8 mouse cellular contexts compared by ENCODE assay signal in genomic region chr11:50421461-50421860, GRCm38 (mm10). TPM values are rescaled to one million over a fixed set of nuclear protein-coding genes. Genes with fewer than 3 reads are reported as not detected.
DNase-seq lines count a peak whose midpoint lies in the region; ATAC-seq and TF ChIP-seq lines count a peak whose summit lies in the region.

No protein-coding gene starts in this region.

- no peak for TF ChIP-seq CTCF in left cerebral cortex, adult 2 months (IDR thresholded peaks at IDR 0.05)
- TF ChIP-seq CTCF in intestine, postnatal 0 days (IDR thresholded peaks at IDR 0.05; ENCODE audit: low read depth), result no peak

- intact Hi-C loops in left cerebral cortex, adult 2 months (cut with DNase I), result no loop called here
- intact Hi-C loops in left cerebral cortex, postnatal 25 days (cut with DNase I), result no loop called here
- intact Hi-C loops in left cerebral cortex, postnatal 4 days (cut with DNase I), result no loop called here

- 0 out of 2 replicates have a peak, but pooled peaks have one; percentile 10 for ATAC-seq in erythroid progenitor cell, adult 5-6 weeks (replicated peaks; ENCODE audit: low FRiP score, poor library complexity, severe bottlenecking)
- ATAC-seq in intestine, postnatal 0 days, result no peak
- ATAC-seq in neural tube, embryonic 13.5 days (ENCODE audit: low read depth), result peak; percentile 62

- no peak overlapping the region for H3K27ac ChIP-seq in left cerebral cortex, adult 2 months
- H3K27ac ChIP-seq in intestine, postnatal 0 days (ENCODE audit: low read depth, low read length), result no peak overlapping the region
- H3K27ac ChIP-seq in neural tube, embryonic 13.5 days (replicated peaks), result peak overlapping the region; percentile 87; the same call in 1 of the 2 replicates

- no peaks in the 10 kb centered on the region for H3K9me3 ChIP-seq in intestine, postnatal 0 days (ENCODE audit: control insufficient read depth)
- H3K9me3 ChIP-seq in neural tube, embryonic 13.5 days, result no peaks in the 10 kb centered on the region

- peak overlapping the region; percentile 64 for H3K4me2 ChIP-seq in intestine, postnatal 0 days (replicated peaks; ENCODE audit: low read depth)
- peak overlapping the region; percentile 71 for H3K4me2 ChIP-seq in neural tube, embryonic 13.5 days

- H3K9ac ChIP-seq in intestine, postnatal 0 days (ENCODE audit: low read depth, low read length), result no peak overlapping the region
- peak overlapping the region; percentile 64 for H3K9ac ChIP-seq in neural tube, embryonic 13.5 days

- no peak for DNase-seq in left cerebral cortex, adult 2 months (ENCODE audit: extremely low spot score in 1 of 2, low spot score in 2 of 2)
- no peak for DNase-seq in left cerebral cortex, postnatal 25 days (ENCODE audit: low spot score in 2 of 2)
- DNase-seq in layer of hippocampus, adult 9-11 months, result no peak
- DNase-seq in left cerebral cortex, postnatal 4 days, result no peak
- DNase-seq in frontal cortex, postnatal 25 days (ENCODE audit: low spot score in 2 of 2), result no peak

- H3K4me1 ChIP-seq in intestine, postnatal 0 days (replicated peaks; ENCODE audit: control insufficient read depth, insufficient read depth, low read length), result no peaks in the 10 kb centered on the region
- H3K4me1 ChIP-seq in neural tube, embryonic 13.5 days (replicated peaks), result peaks cover 13% of the 10 kb centered on the region

- no peaks in the 10 kb centered on the region for H3K27me3 ChIP-seq in intestine, postnatal 0 days (replicated peaks; ENCODE audit: control insufficient read depth, insufficient read depth, low read length)
- H3K27me3 ChIP-seq in neural tube, embryonic 13.5 days, result no peaks in the 10 kb centered on the region

- H3K36me3 ChIP-seq in intestine, postnatal 0 days (ENCODE audit: control insufficient read depth, insufficient read depth), result peaks cover 24% of the 10 kb centered on the region
- peaks cover 28% of the 10 kb centered on the region for H3K36me3 ChIP-seq in neural tube, embryonic 13.5 days

- 50% methylated on average over 5 of the region's 5 CpGs for WGBS in intestine, postnatal 0 days
- WGBS in neural tube, embryonic 13.5 days, result 47% methylated on average over 5 of the region's 5 CpGs

- H3K4me3 ChIP-seq in left cerebral cortex, adult 2 months, result peak overlapping the region; percentile 33
- peak overlapping the region; percentile 21; the same call in 1 of the 2 replicates for H3K4me3 ChIP-seq in intestine, postnatal 0 days (ENCODE audit: low read depth, low read length)
- H3K4me3 ChIP-seq in neural tube, embryonic 13.5 days, result peak overlapping the region; percentile 40

RNA-seq across cellular contexts. Expression of gene Rufy1, which starts 9.5 kb away (rescaled TPM):
- 10 to 100 TPM; 26.2 to 27.0 TPM for total RNA-seq in left cerebral cortex, adult 2 months (2021)
- total RNA-seq in left cerebral cortex, postnatal 25 days (2021), result 10 to 100 TPM; 25.4 to 27.8 TPM
- 13.4 and 13.7 TPM in 2 replicates for total RNA-seq in erythroid progenitor cell, adult 5-6 weeks (2015; ENCODE audit: low replicate concordance)
- 8.6 and 10.3 TPM in 2 replicates for total RNA-seq in erythroid progenitor cell, adult 5-6 weeks (2017; ENCODE audit: low replicate concordance)
- 19.1 and 21.1 TPM in 2 replicates for polyA plus RNA-seq in intestine, postnatal 0 days (2015; fragmentation: Nextera tagmentation; extraction: Ambion mirVana)
- 26.5 and 28.4 TPM in 2 replicates for polyA plus RNA-seq in neural tube, embryonic 13.5 days (2015; fragmentation: Nextera tagmentation; extraction: Ambion mirVana)
- total RNA-seq in left cerebral cortex, postnatal 4 days (2021), result 10 to 100 TPM; 21.3 to 22.5 TPM

RNA-seq across cellular contexts. Expression of gene Hnrnph1, which starts 44.7 kb away (rescaled TPM):
- 100 to 1,000 TPM; 272 to 274 TPM for total RNA-seq in left cerebral cortex, adult 2 months (2021)
- 100 to 1,000 TPM; 220 to 248 TPM for total RNA-seq in left cerebral cortex, postnatal 25 days (2021)
- 456 and 552 TPM in 2 replicates for total RNA-seq in erythroid progenitor cell, adult 5-6 weeks (2015; ENCODE audit: low replicate concordance)
- total RNA-seq in erythroid progenitor cell, adult 5-6 weeks (2017; ENCODE audit: low replicate concordance), result 368 and 428 TPM in 2 replicates
- 111 and 112 TPM in 2 replicates for polyA plus RNA-seq in intestine, postnatal 0 days (2015; fragmentation: Nextera tagmentation; extraction: Ambion mirVana)
- 482 and 577 TPM in 2 replicates for polyA plus RNA-seq in neural tube, embryonic 13.5 days (2015; fragmentation: Nextera tagmentation; extraction: Ambion mirVana)
- 100 to 1,000 TPM; 508 to 515 TPM for total RNA-seq in left cerebral cortex, postnatal 4 days (2021)
